Mouse (Mus musculus): ENCODE data around the gene Trp53i13.

The Trp53i13 gene

DNA sequence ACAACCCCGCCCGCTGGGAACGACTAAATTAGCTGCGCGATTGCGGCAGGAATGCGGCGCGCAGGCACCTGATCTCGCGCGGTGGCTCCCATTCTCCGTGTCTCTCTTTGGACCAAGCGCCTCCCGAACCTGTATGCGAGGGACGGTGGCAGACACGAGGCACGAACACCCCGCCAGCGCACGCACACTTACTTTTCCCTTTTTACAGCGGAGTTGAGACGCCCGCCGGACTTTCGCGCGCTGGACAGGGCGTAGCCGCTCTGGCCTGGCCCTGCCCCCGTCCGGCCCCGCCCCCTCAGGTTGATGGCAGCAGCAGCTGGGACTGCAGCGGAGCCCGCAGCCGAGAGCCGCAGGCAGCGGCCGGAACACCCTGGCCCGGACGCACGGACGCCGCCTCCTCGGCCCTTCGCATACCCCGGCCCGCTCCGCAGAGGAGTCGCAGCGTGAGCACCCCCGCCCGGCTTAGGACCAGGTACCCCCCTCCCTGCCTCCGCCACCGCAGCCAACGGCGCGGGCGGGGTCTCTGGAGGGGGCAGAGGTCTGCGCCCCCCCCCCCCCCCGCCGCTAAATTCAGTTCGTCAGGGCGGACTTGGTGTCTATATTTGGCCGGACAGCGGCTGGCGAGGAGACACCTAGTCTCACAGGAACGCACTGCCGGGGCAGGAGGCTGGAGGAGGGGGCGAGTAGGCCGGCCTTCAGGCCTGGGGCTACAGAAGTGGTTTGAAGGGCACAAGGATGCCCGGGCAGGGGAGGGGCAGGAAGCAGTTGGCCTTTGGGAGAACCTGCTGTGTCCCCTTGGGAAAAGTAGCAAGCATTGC, 53.3 kb downstream of the Trp53i13 start, which contains the start of gene Coro6:
Gene Coro6 (plus strand): TSS at position 129 of the 818 bp plus-strand sequence.
- in situ Hi-C loops (cut with MboI), result no loop called here

DNA sequence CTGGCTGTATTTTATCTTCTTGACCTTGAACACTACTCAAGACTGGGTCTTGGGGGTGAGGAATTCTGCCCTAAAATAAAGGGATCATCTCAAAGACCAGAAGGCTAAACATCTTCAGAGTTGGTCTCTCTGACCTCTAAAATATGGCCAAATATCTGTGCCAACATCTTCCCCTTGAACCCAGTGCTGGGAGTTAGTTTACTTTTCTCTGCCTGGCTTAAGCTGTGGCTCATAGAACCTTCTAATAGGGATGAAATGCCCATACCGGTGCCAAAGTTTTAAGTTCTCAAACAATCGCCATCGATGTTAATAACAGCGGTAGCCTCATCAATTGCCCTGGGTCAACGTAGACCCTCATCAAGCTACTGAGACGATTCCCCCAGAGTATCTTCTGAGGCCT, 53.9 kb downstream of the Trp53i13 start:
- in situ Hi-C loops (cut with MboI), result no loop called here

Measured in mature B cell (primary cell).